Mouse (Mus musculus) MEL (cell line): ENCODE measurements at regions not wholly inside any gene's neighbourhood (a gene's known extent, or its start where the extent isn't known, plus 50 kb on each side); places are given as distances from the start of the nearest gene placed in this dataset.

ENCODE experiments used
- DNase-seq: peaks from one replicate; pipeline ENCODE4 v3.0.0; 2011; ENCODE audit warnings: low read depth, low spot score
- H3K27ac ChIP-seq: 2 replicates; pipeline ENCODE4 v1.5.1; 2012; ENCODE audit warnings: low read depth, mild to moderate bottlenecking, control low read depth, low read length, moderate library complexity; ENCODE audit not compliant: control insufficient read depth
- H3K27me3 ChIP-seq, 2 experiments: fragments of 150-350 bp in 1 of 2; sonication (generic) in 1 of 2; 2 replicates each; pipeline ENCODE4 v1.6.1; 2012; ENCODE audit warnings: low read length in 2 of 2, mild to moderate bottlenecking in 2 of 2, improper control_type of control experiment in 1 of 2, moderate library complexity in 1 of 2; ENCODE audit not compliant: insufficient read depth in 2 of 2, control insufficient read depth in 1 of 2
- H3K36me3 ChIP-seq, 2 experiments: 2 replicates each; pipeline ENCODE4 v1.6.1; 2012 to 2014; ENCODE audit warnings: low read length in 2 of 2, improper control_type of control experiment in 1 of 2, inconsistent platforms in 1 of 2, mild to moderate bottlenecking in 1 of 2; ENCODE audit not compliant: insufficient read depth in 2 of 2, control insufficient read depth in 1 of 2
- H3K4me1 ChIP-seq, 2 experiments: fragments of 150-350 bp in 1 of 2; sonication (generic) in 1 of 2; 2 replicates each; pipeline ENCODE4 v1.6.1; 2012; ENCODE audit warnings: low read length in 2 of 2, improper control_type of control experiment in 1 of 2, mild to moderate bottlenecking in 1 of 2; ENCODE audit not compliant: insufficient read depth in 2 of 2, control insufficient read depth in 1 of 2
- H3K4me3 ChIP-seq, 2 experiments: fragments of 150-350 bp in 1 of 2; sonication (generic) in 1 of 2; 2 replicates each; pipeline ENCODE4 v1.5.1; 2012; ENCODE audit warnings: low read depth in 2 of 2, low read length in 2 of 2, mild to moderate bottlenecking in 2 of 2, moderate library complexity in 2 of 2, control low read depth in 1 of 2, improper control_type of control experiment in 1 of 2; ENCODE audit not compliant: control insufficient read depth in 1 of 2, insufficient read depth in 1 of 2
- H3K79me2 ChIP-seq: 2 replicates; pipeline ENCODE4 v1.6.1; 2012; ENCODE audit warnings: mild to moderate bottlenecking, low read length, moderate library complexity; ENCODE audit not compliant: control insufficient read depth, poor library complexity, insufficient read depth
- H3K9ac ChIP-seq: 2 replicates; pipeline ENCODE4 v1.6.1; 2012; ENCODE audit warnings: low read depth, mild to moderate bottlenecking, control low read depth, low read length, moderate library complexity; ENCODE audit not compliant: control insufficient read depth, poor library complexity, severe bottlenecking
- H3K9me3 ChIP-seq: fragments of 150-350 bp; sonication (generic); replicated peaks from 2 replicates; pipeline ENCODE4 v1.6.1; 2012; ENCODE audit warnings: mild to moderate bottlenecking, low read length, improper control_type of control experiment, moderate library complexity; ENCODE audit not compliant: insufficient read depth
- BHLHE40 ChIP-seq: IDR thresholded peaks from 2 replicates; pipeline ENCODE4 v1.6.1; 2012; ENCODE audit warnings: low read depth, mild to moderate bottlenecking, inconsistent platforms, low read length, improper control_type of control experiment, borderline replicate concordance
- CTCF ChIP-seq, 3 experiments: IDR thresholded peaks in 2 of 3; conservative IDR thresholded peaks in 1 of 3; 2 replicates each; pipeline ENCODE4 v1.5.1; 2011 to 2012; ENCODE audit warnings: low read length in 3 of 3, low read depth in 2 of 3, mild to moderate bottlenecking in 2 of 3, improper control_type of control experiment in 1 of 3, inconsistent platforms in 1 of 3, mixed read lengths in 1 of 3, moderate library complexity in 1 of 3; ENCODE audit not compliant: control insufficient read depth in 1 of 3, insufficient read depth in 1 of 3, poor library complexity in 1 of 3, severe bottlenecking in 1 of 3
- E2F4 ChIP-seq: IDR thresholded peaks from 2 replicates; pipeline ENCODE4 v1.6.1; 2011; ENCODE audit warnings: low read depth, low read length, improper control_type of control experiment, borderline replicate concordance
- ELF1 ChIP-seq: IDR thresholded peaks from 2 replicates; pipeline ENCODE4 v1.6.1; 2014; ENCODE audit warnings: low read depth, mild to moderate bottlenecking, inconsistent platforms, low read length, improper control_type of control experiment, moderate library complexity
- EP300 ChIP-seq, 2 experiments: IDR thresholded peaks; 2 replicates each; pipeline ENCODE4 v1.6.1; 2011; ENCODE audit warnings: improper control_type of control experiment in 2 of 2, low read length in 2 of 2, low read depth in 1 of 2, mild to moderate bottlenecking in 1 of 2
- ETS1 ChIP-seq: IDR thresholded peaks from 2 replicates; pipeline ENCODE4 v1.6.1; 2012; ENCODE audit warnings: low read depth, mild to moderate bottlenecking, inconsistent platforms, low read length, improper control_type of control experiment, moderate library complexity
- GABPA ChIP-seq: IDR thresholded peaks from 2 replicates; pipeline ENCODE4 v1.6.1; 2012; ENCODE audit warnings: low read depth, mild to moderate bottlenecking, inconsistent platforms, low read length, improper control_type of control experiment, moderate library complexity
- GATA1 ChIP-seq: IDR thresholded peaks from 2 replicates; pipeline ENCODE4 v1.6.1; 2011; ENCODE audit warnings: low read depth, low read length, improper control_type of control experiment
- HCFC1 ChIP-seq: IDR thresholded peaks from 2 replicates; pipeline ENCODE4 v1.6.1; 2012; ENCODE audit warnings: low read depth, mild to moderate bottlenecking, inconsistent platforms, low read length, improper control_type of control experiment, moderate library complexity
- JUND ChIP-seq: IDR thresholded peaks from 2 replicates; pipeline ENCODE4 v1.6.1; 2011; ENCODE audit warnings: low read depth, mild to moderate bottlenecking, improper control_type of control experiment, low read length
- MAFK ChIP-seq: IDR thresholded peaks from 2 replicates; pipeline ENCODE4 v1.6.1; 2011; ENCODE audit warnings: low read depth, mild to moderate bottlenecking, low read length, improper control_type of control experiment, borderline replicate concordance
- MAZ ChIP-seq: IDR thresholded peaks from 2 replicates; pipeline ENCODE4 v1.6.1; 2012; ENCODE audit warnings: low read depth, mild to moderate bottlenecking, inconsistent platforms, low read length, improper control_type of control experiment
- MXI1 ChIP-seq: IDR thresholded peaks from 2 replicates; pipeline ENCODE4 v1.6.1; 2011; ENCODE audit warnings: mild to moderate bottlenecking, low read depth, low read length, improper control_type of control experiment
- MYC ChIP-seq: IDR thresholded peaks from 2 replicates; pipeline ENCODE4 v1.6.1; 2011; ENCODE audit warnings: low read depth, mild to moderate bottlenecking, low read length, improper control_type of control experiment, moderate library complexity
- NRF1 ChIP-seq: IDR thresholded peaks from 2 replicates; pipeline ENCODE4 v1.6.1; 2014; ENCODE audit warnings: low read depth, mild to moderate bottlenecking, inconsistent platforms, low read length, improper control_type of control experiment, moderate library complexity; ENCODE audit not compliant: poor library complexity, insufficient read depth, severe bottlenecking
- POLR2A ChIP-seq, 2 experiments: IDR thresholded peaks; 2 replicates each; pipeline ENCODE4 v1.6.1; 2011 to 2012; ENCODE audit warnings: low read length in 2 of 2, mild to moderate bottlenecking in 2 of 2, control low read depth in 1 of 2, improper control_type of control experiment in 1 of 2, low read depth in 1 of 2, moderate library complexity in 1 of 2; ENCODE audit not compliant: control insufficient read depth in 1 of 2, insufficient read depth in 1 of 2, poor library complexity in 1 of 2
- POLR2AphosphoS2 ChIP-seq: IDR thresholded peaks from 2 replicates; pipeline ENCODE4 v1.6.1; 2011; ENCODE audit warnings: low read length, improper control_type of control experiment
- POLR2AphosphoS5 ChIP-seq: IDR thresholded peaks from 2 replicates; pipeline ENCODE4 v1.6.1; 2012; ENCODE audit warnings: low read depth, borderline replicate concordance, mild to moderate bottlenecking, inconsistent platforms, low read length, moderate library complexity, mixed read lengths
- RAD21 ChIP-seq: IDR thresholded peaks from 2 replicates; pipeline ENCODE4 v1.6.1; 2011; ENCODE audit warnings: mild to moderate bottlenecking, low read depth, low read length, improper control_type of control experiment
- SIN3A ChIP-seq: IDR thresholded peaks from 2 replicates; pipeline ENCODE4 v1.6.1; 2012; ENCODE audit warnings: low read length, improper control_type of control experiment, inconsistent platforms
- TBP ChIP-seq: IDR thresholded peaks from 2 replicates; pipeline ENCODE4 v1.8.0; 2011; ENCODE audit warnings: low read depth, low read length, improper control_type of control experiment
- TCF12 ChIP-seq: IDR thresholded peaks from 2 replicates; pipeline ENCODE4 v1.6.1; 2014; ENCODE audit warnings: low read depth, mild to moderate bottlenecking, inconsistent platforms, low read length, improper control_type of control experiment, moderate library complexity
- UBTF ChIP-seq: IDR thresholded peaks from 2 replicates; pipeline ENCODE4 v1.6.1; 2012; ENCODE audit warnings: low read depth, mild to moderate bottlenecking, inconsistent platforms, low read length, improper control_type of control experiment, moderate library complexity, borderline replicate concordance; ENCODE audit not compliant: insufficient read depth
- USF1 ChIP-seq: IDR thresholded peaks from 2 replicates; pipeline ENCODE4 v1.6.1; 2014; ENCODE audit warnings: low read depth, mild to moderate bottlenecking, inconsistent platforms, low read length, improper control_type of control experiment, moderate library complexity
- ZC3H11A ChIP-seq: IDR thresholded peaks from 2 replicates; pipeline ENCODE4 v1.6.1; 2012; ENCODE audit warnings: low read depth, mild to moderate bottlenecking, inconsistent platforms, low read length, improper control_type of control experiment
- ZKSCAN1 ChIP-seq: IDR thresholded peaks from 2 replicates; pipeline ENCODE4 v1.6.1; 2012; ENCODE audit warnings: low read depth, mild to moderate bottlenecking, inconsistent platforms, low read length, improper control_type of control experiment, moderate library complexity
- ZMIZ1 ChIP-seq: IDR thresholded peaks from 2 replicates; pipeline ENCODE4 v1.6.1; 2012; ENCODE audit warnings: low read depth, mild to moderate bottlenecking, inconsistent platforms, low read length, improper control_type of control experiment, moderate library complexity
- ZNF384 ChIP-seq: IDR thresholded peaks from 2 replicates; pipeline ENCODE4 v1.6.1; 2012; ENCODE audit warnings: low read depth, mild to moderate bottlenecking, inconsistent platforms, low read length, improper control_type of control experiment

GRCm38 (mm10) chr13:69373816-69374142 is 159.8 kb upstream of the Nsun2 start:
- no peak overlapping the region for H3K9ac ChIP-seq
- H3K4me3 ChIP-seq, result no peak overlapping the region
- no peaks in the 10 kb centered on the region for H3K4me1 ChIP-seq
- no peak overlapping the region for H3K27ac ChIP-seq
- no peaks in the 10 kb centered on the region for H3K36me3 ChIP-seq
- H3K79me2 ChIP-seq, result no peaks in the 10 kb centered on the region
- no peak for DNase-seq
- no peaks in the 10 kb centered on the region for H3K27me3 ChIP-seq
- TF ChIP-seq BHLHE40 (no peak), MAZ (no peak), NRF1 (no peak), POLR2AphosphoS5 (no peak), ELF1 (no peak), MYC (no peak), E2F4 (no peak), ZKSCAN1 (no peak), MAFK (no peak), ZMIZ1 (no peak), TBP (no peak), TCF12 (no peak), MXI1 (no peak), ZC3H11A (no peak), GABPA (no peak)
- no peaks in the 10 kb centered on the region for H3K9me3 ChIP-seq

GRCm38 (mm10) chr13:69380403-69380802 is 153.1 kb upstream of the Nsun2 start:
- Histone ChIP-seq H3K27me3 (no peaks in the 10 kb centered on the region), H3K4me3 (no peak overlapping the region), H3K36me3 (no peaks in the 10 kb centered on the region), H3K79me2 (no peaks in the 10 kb centered on the region), H3K9ac (no peak overlapping the region), H3K4me1 (no peaks in the 10 kb centered on the region), H3K27ac (no peak overlapping the region), H3K9me3 (no peaks in the 10 kb centered on the region)
- TF ChIP-seq JUND, result no peak
- DNase-seq, result no peak

- Histone ChIP-seq H3K79me2 (no peaks in the 10 kb centered on the region), H3K4me1 (no peaks in the 10 kb centered on the region), H3K36me3 (no peaks in the 10 kb centered on the region), H3K27ac (no peak overlapping the region), H3K9me3 (no peaks in the 10 kb centered on the region), H3K9ac (no peak overlapping the region), H3K4me3 (no peak overlapping the region), H3K27me3 (no peaks in the 10 kb centered on the region)
- no peak for DNase-seq
- TF ChIP-seq RAD21 (no peak), TCF12 (no peak), SIN3A (no peak), ZC3H11A (no peak), GABPA (no peak), HCFC1 (no peak), MYC (no peak), POLR2AphosphoS2 (no peak), ZNF384 (no peak), CTCF (IDR thresholded peaks at IDR 0.05 in 2 of 3, conservative IDR thresholded peaks at IDR 0.05 in 1 of 3; ENCODE audit: control insufficient read depth in 1 of 3, insufficient read depth in 1 of 3, low read depth in 2 of 3, low read length in 3 of 3, poor library complexity in 1 of 3, severe bottlenecking in 1 of 3) (no peak), UBTF (no peak), USF1 (no peak), EP300 (IDR thresholded peaks at IDR 0.05; ENCODE audit: low read depth in 1 of 2, low read length in 2 of 2) (no peak), ETS1 (no peak), POLR2A (IDR thresholded peaks at IDR 0.05; ENCODE audit: control insufficient read depth in 1 of 2, insufficient read depth in 1 of 2, low read depth in 1 of 2, low read length in 2 of 2, poor library complexity in 1 of 2) (no peak), NRF1 (no peak), GATA1 (no peak), TBP (no peak)
Measured at GRCm38 (mm10) chr13:69384767-69385166, 148.8 kb upstream of the Nsun2 start.
